Mouse (Mus musculus): ENCODE data around the gene Phf24.

DNA sequence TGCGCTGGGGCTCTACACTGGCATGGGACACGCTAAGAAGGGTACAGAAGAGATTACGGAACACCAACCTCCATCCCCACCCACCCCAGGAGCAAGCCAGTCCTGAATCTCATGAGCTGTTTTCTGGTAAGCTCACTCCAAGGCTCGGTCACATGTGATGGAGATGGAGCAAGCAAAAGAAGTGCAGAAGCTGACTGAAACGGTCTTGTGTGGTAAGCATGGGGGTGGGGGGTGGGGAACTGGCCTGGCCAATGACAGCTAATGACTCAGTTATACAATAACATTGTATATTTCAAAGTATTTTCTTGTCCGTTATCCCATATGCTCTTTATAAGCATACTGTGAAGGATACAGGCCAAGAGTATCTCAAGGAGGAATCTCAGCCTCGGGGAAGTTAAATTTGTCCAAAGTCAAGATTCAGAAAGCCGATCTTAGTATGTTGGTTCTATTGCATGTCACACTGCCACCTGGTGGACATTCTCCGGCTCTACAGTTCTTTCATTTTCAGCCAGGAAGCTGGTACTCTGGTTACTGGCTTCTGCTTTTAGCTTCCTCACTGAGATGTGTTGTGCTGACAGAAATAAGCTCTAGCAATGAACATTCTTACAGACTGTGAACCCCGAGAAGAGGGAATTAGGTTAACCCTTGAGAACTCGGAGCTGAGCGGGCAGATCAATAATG, 48.7 kb downstream of the Phf24 start:
- peak; percentile 3; the same call in 1 of the 2 replicates for TF ChIP-seq CTCF (IDR thresholded peaks at IDR 0.05; ENCODE audit: control insufficient read depth, insufficient read depth, insufficient replicate concordance, low read depth, low read length)
- no peak for TF ChIP-seq POLR2A (IDR thresholded peaks at IDR 0.05; ENCODE audit: control insufficient read depth, low read depth, low read length)
